Mouse (Mus musculus): ENCODE data around the gene Cracr2a. TPM values are rescaled to one million over a fixed set of nuclear protein-coding genes. Genes with fewer than 3 reads are reported as not detected.
A peak's percentile ranks its signal among the peaks of the same experiment; 100 is the strongest.

Gene Cracr2a
- polyA plus RNA-seq, 1 experiment from 2014 or later, result 2.0 TPM

- H3K27ac ChIP-seq, result no peak overlapping the region
- H3K4me1 ChIP-seq, result no peaks in the 10 kb centered on the region
- no peak overlapping the region for H3K4me3 ChIP-seq
- H3K36me3 ChIP-seq, result no peaks in the 10 kb centered on the region
- no peaks in the 10 kb centered on the region; the same call in 1 of the 2 replicates for H3K27me3 ChIP-seq
- 81% methylated on average over 2 of the region's 2 CpGs for WGBS
- H3K9ac ChIP-seq, result no peak overlapping the region
- no peak overlapping the region for H3K4me2 ChIP-seq (replicated peaks)
- no peak for ATAC-seq (ENCODE audit: insufficient number of reproducible peaks, insufficient read depth, low FRiP score, low TSS enrichment)
- H3K9me3 ChIP-seq, result no peaks in the 10 kb centered on the region
Observed at GRCm38 (mm10) chr6:127538118-127538517, 23.0 kb upstream of the Cracr2a start.

- no peaks in the 10 kb centered on the region; the same call in 1 of the 2 replicates for H3K27me3 ChIP-seq
- H3K27ac ChIP-seq, result no peak overlapping the region
- H3K4me1 ChIP-seq, result no peaks in the 10 kb centered on the region
- H3K9me3 ChIP-seq, result no peaks in the 10 kb centered on the region
- no peak overlapping the region for H3K4me3 ChIP-seq
- ATAC-seq (ENCODE audit: insufficient number of reproducible peaks, insufficient read depth, low FRiP score, low TSS enrichment), result no peak
- no peak overlapping the region for H3K4me2 ChIP-seq (replicated peaks)
- 88% methylated on average over 4 of the region's 4 CpGs for WGBS
- no peaks in the 10 kb centered on the region for H3K36me3 ChIP-seq
- H3K9ac ChIP-seq, result no peak overlapping the region
Observed at GRCm38 (mm10) chr6:127539226-127539625, 21.9 kb upstream of the Cracr2a start.

GRCm38 (mm10) chr6:127539659-127540058, 21.5 kb upstream of the Cracr2a start:
- H3K4me1 ChIP-seq, result no peaks in the 10 kb centered on the region
- no peak for ATAC-seq (ENCODE audit: insufficient number of reproducible peaks, insufficient read depth, low FRiP score, low TSS enrichment)
- no peak overlapping the region for H3K27ac ChIP-seq
- H3K9ac ChIP-seq, result no peak overlapping the region
- H3K4me2 ChIP-seq (replicated peaks), result no peak overlapping the region
- no peak overlapping the region for H3K4me3 ChIP-seq
- no peaks in the 10 kb centered on the region for H3K9me3 ChIP-seq
- 74% methylated on average over 5 of the region's 5 CpGs for WGBS
- H3K36me3 ChIP-seq, result no peaks in the 10 kb centered on the region
- H3K27me3 ChIP-seq, result no peaks in the 10 kb centered on the region; the same call in 1 of the 2 replicates

- Histone ChIP-seq H3K9me3 (no peaks in the 10 kb centered on the region), H3K4me1 (no peaks in the 10 kb centered on the region), H3K4me2 (replicated peaks) (no peak overlapping the region), H3K36me3 (no peaks in the 10 kb centered on the region), H3K27ac (no peak overlapping the region), H3K27me3 (no peaks in the 10 kb centered on the region; the same call in 1 of the 2 replicates), H3K4me3 (no peak overlapping the region), H3K9ac (no peak overlapping the region)
- ATAC-seq (ENCODE audit: insufficient number of reproducible peaks, insufficient read depth, low FRiP score, low TSS enrichment), result no peak
- 59% methylated on average over 4 of the region's 4 CpGs for WGBS
Observed at GRCm38 (mm10) chr6:127540517-127540916, 20.6 kb upstream of the Cracr2a start.

GRCm38 (mm10) chr6:127541617-127542374, 19.3 kb upstream of the Cracr2a start:
- no peaks in the 10 kb centered on the region for H3K9me3 ChIP-seq
- WGBS, result 36% methylated on average over 18 of the region's 18 CpGs
- no peak overlapping the region for H3K4me3 ChIP-seq
- no peaks in the 10 kb centered on the region; the same call in 1 of the 2 replicates for H3K27me3 ChIP-seq
- H3K27ac ChIP-seq, result no peak overlapping the region
- no peak overlapping the region for H3K9ac ChIP-seq
- H3K4me1 ChIP-seq, result no peaks in the 10 kb centered on the region
- H3K4me2 ChIP-seq (replicated peaks), result no peak overlapping the region
- no peak; the same call in 1 of the 2 replicates for ATAC-seq (ENCODE audit: insufficient number of reproducible peaks, insufficient read depth, low FRiP score, low TSS enrichment)
- no peaks in the 10 kb centered on the region for H3K36me3 ChIP-seq

- Histone ChIP-seq H3K9ac (no peak overlapping the region), H3K4me1 (no peaks in the 10 kb centered on the region), H3K27ac (no peak overlapping the region), H3K4me3 (no peak overlapping the region), H3K9me3 (no peaks in the 10 kb centered on the region), H3K27me3 (no peaks in the 10 kb centered on the region; the same call in 1 of the 2 replicates), H3K36me3 (no peaks in the 10 kb centered on the region), H3K4me2 (replicated peaks) (no peak overlapping the region)
- 69% methylated on average over 4 of the region's 4 CpGs for WGBS
- ATAC-seq (ENCODE audit: insufficient number of reproducible peaks, insufficient read depth, low FRiP score, low TSS enrichment), result no peak
Observed at GRCm38 (mm10) chr6:127546676-127547075, 14.5 kb upstream of the Cracr2a start.

GRCm38 (mm10) chr6:127552940-127553339, 8.2 kb upstream of the Cracr2a start:
- no peak overlapping the region for H3K4me2 ChIP-seq (replicated peaks)
- H3K9me3 ChIP-seq, result no peaks in the 10 kb centered on the region
- ATAC-seq (ENCODE audit: insufficient number of reproducible peaks, insufficient read depth, low FRiP score, low TSS enrichment), result no peak
- H3K27me3 ChIP-seq, result no peaks in the 10 kb centered on the region
- no peaks in the 10 kb centered on the region for H3K36me3 ChIP-seq
- WGBS, result 93% methylated on average over 4 of the region's 4 CpGs
- H3K4me3 ChIP-seq, result no peak overlapping the region
- H3K4me1 ChIP-seq, result no peaks in the 10 kb centered on the region
- no peak overlapping the region for H3K27ac ChIP-seq
- H3K9ac ChIP-seq, result no peak overlapping the region

- no peak overlapping the region for H3K4me3 ChIP-seq
- no peak for ATAC-seq (ENCODE audit: insufficient number of reproducible peaks, insufficient read depth, low FRiP score, low TSS enrichment)
- no peak overlapping the region for H3K27ac ChIP-seq
- no peak overlapping the region for H3K9ac ChIP-seq
- WGBS, result 72% methylated on average over 6 of the region's 6 CpGs
- H3K9me3 ChIP-seq, result no peaks in the 10 kb centered on the region
- no peak overlapping the region for H3K4me2 ChIP-seq (replicated peaks)
- H3K27me3 ChIP-seq, result no peaks in the 10 kb centered on the region
- peaks cover 3% of the 10 kb centered on the region; the same call in 1 of the 2 replicates for H3K4me1 ChIP-seq
- H3K36me3 ChIP-seq, result no peaks in the 10 kb centered on the region
Observed at GRCm38 (mm10) chr6:127555553-127555952, 5.6 kb upstream of the Cracr2a start.

GRCm38 (mm10) chr6:127560872-127561230, 287 bp upstream of the Cracr2a start:
- H3K36me3 ChIP-seq, result no peaks in the 10 kb centered on the region
- H3K4me1 ChIP-seq, result peaks cover 11% of the 10 kb centered on the region; the same call in 1 of the 2 replicates
- peak overlapping the region; percentile 85 for H3K4me2 ChIP-seq (replicated peaks)
- H3K9ac ChIP-seq, result peak overlapping the region; percentile 60; the same call in 1 of the 2 replicates
- ATAC-seq (ENCODE audit: insufficient number of reproducible peaks, insufficient read depth, low FRiP score, low TSS enrichment), result peak; percentile 61; the same call in 1 of the 2 replicates
- WGBS, result 8% methylated on average over 7 of the region's 7 CpGs
- peak overlapping the region; percentile 49 for H3K4me3 ChIP-seq
- no peaks in the 10 kb centered on the region for H3K27me3 ChIP-seq
- H3K9me3 ChIP-seq, result no peaks in the 10 kb centered on the region
- H3K27ac ChIP-seq, result 0 out of 2 replicates have a peak overlapping the region, but pooled peaks have one; percentile 63

GRCm38 (mm10) chr6:127563511-127563910, 2.4 kb downstream of the Cracr2a start:
- Histone ChIP-seq H3K36me3 (no peaks in the 10 kb centered on the region), H3K4me1 (peaks cover 11% of the 10 kb centered on the region; the same call in 1 of the 2 replicates), H3K9ac (no peak overlapping the region), H3K4me2 (replicated peaks) (no peak overlapping the region), H3K4me3 (no peak overlapping the region), H3K27ac (no peak overlapping the region), H3K27me3 (no peaks in the 10 kb centered on the region), H3K9me3 (no peaks in the 10 kb centered on the region)
- ATAC-seq (ENCODE audit: insufficient number of reproducible peaks, insufficient read depth, low FRiP score, low TSS enrichment), result no peak
- 75% methylated on average over 4 of the region's 4 CpGs for WGBS

- H3K27ac ChIP-seq, result no peak overlapping the region
- WGBS, result 93% methylated on average over 7 of the region's 7 CpGs
- no peaks in the 10 kb centered on the region for H3K36me3 ChIP-seq
- no peak overlapping the region for H3K4me2 ChIP-seq (replicated peaks)
- H3K4me1 ChIP-seq, result peaks cover 10% of the 10 kb centered on the region
- no peak for ATAC-seq (ENCODE audit: insufficient number of reproducible peaks, insufficient read depth, low FRiP score, low TSS enrichment)
- no peak overlapping the region for H3K9ac ChIP-seq
- no peaks in the 10 kb centered on the region for H3K27me3 ChIP-seq
- no peaks in the 10 kb centered on the region for H3K9me3 ChIP-seq
- no peak overlapping the region for H3K4me3 ChIP-seq
Observed at GRCm38 (mm10) chr6:127565951-127566732, 5.0 kb downstream of the Cracr2a start.

Measured in embryonic facial prominence, embryonic 12.5 days (tissue).